Comparison of ENCODE assay signal across 9 mouse cellular contexts in the genomic region with DNA sequence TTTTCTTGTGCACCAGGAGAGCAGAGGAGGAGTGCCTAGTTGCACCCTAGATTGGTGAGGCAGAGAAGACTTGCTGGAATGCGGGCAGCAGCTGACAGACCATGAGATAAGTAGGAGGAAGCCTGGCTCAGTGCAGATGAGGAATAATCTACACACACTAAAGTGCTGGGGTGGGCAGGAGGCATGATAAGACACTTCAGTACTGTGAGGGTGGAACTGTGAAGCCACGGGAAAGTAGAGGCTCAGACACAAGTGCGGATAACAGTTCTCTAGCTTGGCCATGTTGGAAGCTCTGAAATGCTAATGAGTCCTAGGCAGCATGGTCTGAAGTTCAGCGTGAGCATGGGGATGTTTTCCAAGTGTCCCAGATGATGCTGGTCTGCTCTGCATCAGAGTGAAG. TPM values are rescaled to one million over a fixed set of nuclear protein-coding genes. Genes with fewer than 3 reads are reported as not detected.
DNase-seq lines count a peak whose midpoint lies in the region; ATAC-seq and TF ChIP-seq lines count a peak whose summit lies in the region.
"Had no signal": no experiment of that assay in that cellular context is flagged by ENCODE, and none has a peak within 500 bp of the region (broad histone marks: within the 10 kb centered on the region; RNA-seq: fewer than 3 reads in every experiment).

No protein-coding gene starts in this region.

- H3K9ac ChIP-seq in kidney, embryonic 15.5 days: no peak overlapping the region
- no peak overlapping the region for H3K9ac ChIP-seq in kidney, embryonic 16.5 days (replicated peaks; ENCODE audit: low read length)
- H3K9ac ChIP-seq: limb, embryonic 12.5 days had no signal

- WGBS in kidney, embryonic 15.5 days: 73% methylated on average over 4 of the region's 4 CpGs
- WGBS in kidney, embryonic 16.5 days: 77% methylated on average over 4 of the region's 4 CpGs
- 99% methylated on average over 4 of the region's 4 CpGs for WGBS in thymus, adult 2 months

- H3K36me3 ChIP-seq in kidney, embryonic 15.5 days: peaks cover 34% of the 10 kb centered on the region
- H3K36me3 ChIP-seq in kidney, embryonic 16.5 days (ENCODE audit: insufficient read depth, low read length): peaks cover 6% of the 10 kb centered on the region
- H3K36me3 ChIP-seq in thymus, adult 2 months (ENCODE audit: control insufficient read depth, insufficient read depth, low read length): peaks cover 33% of the 10 kb centered on the region

- no peak for TF ChIP-seq CTCF in cortical plate, adult 2 months (IDR thresholded peaks at IDR 0.05; ENCODE audit: extremely low read depth, insufficient read depth, low read length)
- TF ChIP-seq CTCF in thymus, adult 2 months (IDR thresholded peaks at IDR 0.05; ENCODE audit: borderline replicate concordance, control insufficient read depth, extremely low read depth, insufficient read depth, low read length, poor library complexity): no peak

- no peak overlapping the region for H3K4me2 ChIP-seq in kidney, embryonic 15.5 days
- no peak overlapping the region for H3K4me2 ChIP-seq in kidney, embryonic 16.5 days (replicated peaks; ENCODE audit: low read depth, low read length)
- H3K4me2 ChIP-seq: limb, embryonic 12.5 days had no signal

- H3K27me3 ChIP-seq in kidney, embryonic 15.5 days: no peaks in the 10 kb centered on the region
- no peaks in the 10 kb centered on the region for H3K27me3 ChIP-seq in kidney, embryonic 16.5 days (ENCODE audit: insufficient read depth, low read length)
- H3K27me3 ChIP-seq in thymus, adult 2 months (ENCODE audit: control insufficient read depth, insufficient read depth, low read length): no peaks in the 10 kb centered on the region
- H3K27me3 ChIP-seq: limb, embryonic 12.5 days had no signal

- DNase-seq in kidney, postnatal 14 days: no peak
- peak; percentile 32 to 37 for DNase-seq in layer of hippocampus, postnatal 10 days (ENCODE audit: low spot score in 2 of 2)
- DNase-seq in ovary, postnatal 36 days (ENCODE audit: low spot score): no peak
- no peak for DNase-seq in thymus, adult 2 months

- TF ChIP-seq POLR2A in cortical plate, adult 2 months (IDR thresholded peaks at IDR 0.05; ENCODE audit: extremely low read depth, insufficient read depth, low read length): peak; percentile 33; the same call in 1 of the 2 replicates
- TF ChIP-seq POLR2A in thymus, adult 2 months (IDR thresholded peaks at IDR 0.05; ENCODE audit: control insufficient read depth, extremely low read depth, insufficient read depth, low read length, poor library complexity): no peak

- no peaks in the 10 kb centered on the region for H3K4me1 ChIP-seq in kidney, embryonic 15.5 days
- H3K4me1 ChIP-seq in cortical plate, adult 2 months (ENCODE audit: control insufficient read depth, insufficient read depth, low read length): peaks cover 4% of the 10 kb centered on the region; the same call in 1 of the 2 replicates
- H3K4me1 ChIP-seq in kidney, embryonic 16.5 days (ENCODE audit: insufficient read depth, low read length): no peaks in the 10 kb centered on the region
- H3K4me1 ChIP-seq in thymus, adult 2 months (replicated peaks; ENCODE audit: control insufficient read depth, insufficient read depth, low read length): no peaks in the 10 kb centered on the region
- H3K4me1 ChIP-seq: limb, embryonic 12.5 days had no signal

- H3K9me3 ChIP-seq in kidney, embryonic 15.5 days (replicated peaks): no peaks in the 10 kb centered on the region
- H3K9me3 ChIP-seq in kidney, embryonic 16.5 days (ENCODE audit: low read length): no peaks in the 10 kb centered on the region
- H3K9me3 ChIP-seq: limb, embryonic 12.5 days had no signal

- H3K4me3 ChIP-seq in kidney, embryonic 15.5 days (replicated peaks): no peak overlapping the region
- H3K4me3 ChIP-seq in cortical plate, adult 2 months (ENCODE audit: insufficient read depth, low read length): no peak overlapping the region
- no peak overlapping the region for H3K4me3 ChIP-seq in kidney, embryonic 16.5 days (ENCODE audit: low read length)
- H3K4me3 ChIP-seq in thymus, adult 2 months (ENCODE audit: control insufficient read depth, insufficient read depth, low read length): no peak overlapping the region
- H3K4me3 ChIP-seq: limb, embryonic 12.5 days had no signal

- peak; percentile 81 for ATAC-seq in kidney, embryonic 15.5 days (replicated peaks; ENCODE audit: low FRiP score)
- ATAC-seq in megakaryocyte-erythroid progenitor cell, adult 5-6 weeks (replicated peaks; ENCODE audit: low FRiP score, low TSS enrichment, poor library complexity, severe bottlenecking): peak; percentile 99
- no peak; the same call in 1 of the 2 replicates for ATAC-seq in kidney, embryonic 16.5 days (ENCODE audit: low FRiP score, low TSS enrichment)

- no peak overlapping the region for H3K27ac ChIP-seq in kidney, embryonic 15.5 days
- H3K27ac ChIP-seq in cortical plate, adult 2 months (ENCODE audit: insufficient read depth, low read length): 0 out of 2 replicates have a peak overlapping the region, but pooled peaks have one; percentile 3
- H3K27ac ChIP-seq in kidney, embryonic 16.5 days (ENCODE audit: low read length): no peak overlapping the region
- no peak overlapping the region for H3K27ac ChIP-seq in thymus, adult 2 months (ENCODE audit: control insufficient read depth, insufficient read depth, low read length)
- H3K27ac ChIP-seq: limb, embryonic 12.5 days had no signal

RNA-seq across cellular contexts. Expression of a gene that starts 58.3 kb away (rescaled TPM):
- polyA plus RNA-seq in kidney, embryonic 15.5 days (2015; fragmentation: Nextera tagmentation; extraction: Ambion mirVana): 0.10 and 0.15 TPM in 2 replicates
- polyA plus RNA-seq in cortical plate, adult 2 months (2012; rRNA removed): 3.4 and 3.9 TPM in 2 replicates
- total RNA-seq in layer of hippocampus, postnatal 10 days (2021): 1 to 10 TPM; 1.7 to 2.4 TPM
- 0.62 and 1.5 TPM in 2 replicates for total RNA-seq in megakaryocyte-erythroid progenitor cell, adult 5-6 weeks (2014; fragmentation: Nextera tagmentation)
- total RNA-seq in megakaryocyte-erythroid progenitor cell, adult 5-6 weeks (2017): 0.23 and 0.57 TPM in 2 replicates
- polyA plus RNA-seq in kidney, embryonic 16.5 days (2015; fragmentation: Nextera tagmentation; extraction: Ambion mirVana): 0.47 and 0.58 TPM in 2 replicates
- 0.18 and 0.32 TPM in 2 replicates for polyA plus RNA-seq in thymus, adult 2 months (2012; rRNA removed)

Comparison
In these comparisons a context has a peak if more than half of its experiments do, and no peak if none do; other contexts are left out.
1. DNase-seq: peak in layer of hippocampus, postnatal 10 days (2 of 2); none in kidney, postnatal 14 days (single experiment), ovary, postnatal 36 days (single experiment) and thymus, adult 2 months (single experiment).